Mouse (Mus musculus): ENCODE results near the gene Tjap1. TPM values are rescaled to one million over a fixed set of nuclear protein-coding genes. Genes with fewer than 3 reads are reported as not detected.

The Tjap1 gene
- total RNA-seq, 2 experiments from 2014 or later: 54.0 to 56.3 TPM

DNA sequence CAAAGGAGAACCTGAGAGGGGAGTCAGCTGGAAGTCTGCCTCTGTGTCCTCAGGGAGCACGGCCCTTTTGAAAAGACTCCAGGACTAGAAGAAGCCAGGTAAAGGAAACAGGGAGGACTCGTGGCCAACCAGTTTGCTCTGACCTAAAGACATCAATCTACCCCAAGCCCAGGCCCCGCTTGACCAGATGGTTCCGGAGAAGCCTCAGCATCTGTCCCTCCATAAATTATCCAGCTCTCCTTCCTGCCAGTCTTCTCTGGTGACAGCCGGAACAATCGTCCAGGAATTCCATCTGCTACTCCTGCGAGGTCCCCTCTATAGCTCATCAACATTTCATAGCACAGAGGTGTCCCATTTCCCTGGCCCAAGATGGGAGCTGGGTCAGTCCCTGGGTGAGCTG lies 1.8 kb upstream of the Tjap1 start:
- no peak for DNase-seq

GRCm38 (mm10) chr17:46283911-46284310 lies 1.1 kb upstream of the Tjap1 start:
- intact Hi-C loops (cut with DNase I): no loop called here
- no peak for DNase-seq

More for the DNA sequence above, 1.8 kb upstream of the Tjap1 start:
- intact Hi-C loops (cut with DNase I): no loop called here

GRCm38 (mm10) chr17:46283140-46283539 lies 314 bp upstream of the Tjap1 start:
- DNase-seq: no peak
- intact Hi-C loops (cut with DNase I): no loop called here

GRCm38 (mm10) chr17:46278011-46278765 lies 4.6 kb downstream of the Tjap1 start:
- intact Hi-C loops (cut with DNase I): no loop called here
- DNase-seq: no peak

DNA sequence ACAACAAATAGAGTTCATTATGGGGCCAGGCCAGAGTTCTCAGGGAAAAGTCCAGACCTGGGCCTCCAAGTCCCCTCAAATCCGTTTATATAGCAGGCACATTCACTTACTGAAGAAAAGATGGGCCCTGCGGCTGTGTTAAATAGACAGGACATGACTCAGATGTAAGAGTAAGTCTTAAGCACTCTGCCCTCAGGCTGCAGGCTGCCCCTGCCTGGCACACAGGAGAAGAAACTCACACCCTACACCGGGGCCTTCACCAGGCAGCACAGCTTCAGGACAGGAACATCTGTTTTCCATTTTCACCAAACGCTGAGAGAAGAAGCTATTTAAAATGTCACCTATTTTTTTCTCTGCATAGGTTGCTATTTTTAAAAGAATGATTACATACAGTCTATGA lies 5.2 kb downstream of the Tjap1 start:
- intact Hi-C loops (cut with DNase I): no loop called here
- DNase-seq: no peak

DNA sequence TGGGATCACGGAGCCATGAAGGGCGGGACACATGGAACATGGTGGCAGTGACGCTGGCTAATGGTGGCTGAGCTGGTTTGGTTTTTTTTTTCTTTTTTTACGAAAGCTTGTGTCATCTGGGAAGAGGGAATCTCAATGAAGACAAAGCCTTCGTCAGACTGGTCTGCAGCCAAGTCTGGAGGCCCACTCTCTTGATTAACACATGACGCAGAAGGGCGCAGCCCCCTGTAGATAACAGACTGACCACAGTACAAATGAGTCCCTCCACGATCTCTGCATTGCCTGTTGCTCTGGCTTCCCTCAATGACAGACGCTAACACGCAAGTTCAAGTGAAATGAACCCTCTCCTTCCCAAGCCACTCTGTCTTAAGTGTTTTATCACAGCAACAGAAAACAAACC lies 7.3 kb downstream of the Tjap1 start:
- DNase-seq: no peak

GRCm38 (mm10) chr17:46275034-46275433 lies 7.8 kb downstream of the Tjap1 start:
- intact Hi-C loops (cut with DNase I): no loop called here
- DNase-seq: no peak

More for the DNA sequence above, 7.3 kb downstream of the Tjap1 start:
- intact Hi-C loops (cut with DNase I): no loop called here

GRCm38 (mm10) chr17:46274465-46274864 lies 8.4 kb downstream of the Tjap1 start:
- intact Hi-C loops (cut with DNase I): no loop called here
- DNase-seq: no peak

DNA sequence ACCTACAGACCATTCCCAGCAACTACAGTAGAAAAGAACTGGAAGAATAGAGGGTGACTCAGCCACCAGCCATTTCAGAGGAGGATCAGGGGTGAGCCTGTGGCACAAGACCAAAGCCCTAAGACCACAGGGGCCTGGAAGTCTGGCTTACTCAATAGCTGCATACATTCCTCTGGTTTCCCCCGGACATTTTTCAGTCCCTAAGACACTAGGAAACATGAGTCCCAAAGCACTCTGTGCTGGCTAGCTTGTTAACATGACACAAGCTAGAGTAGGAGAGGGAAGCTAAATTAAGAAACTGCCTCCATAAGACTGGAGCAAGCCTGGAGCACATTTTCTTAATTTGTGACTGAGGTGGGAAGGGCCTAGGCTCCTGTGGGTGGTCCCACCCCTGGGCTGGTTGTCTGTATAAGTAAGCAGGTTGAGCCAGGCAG lies 9.0 kb downstream of the Tjap1 start:
- DNase-seq: no peak
- intact Hi-C loops (cut with DNase I): no loop called here

DNA sequence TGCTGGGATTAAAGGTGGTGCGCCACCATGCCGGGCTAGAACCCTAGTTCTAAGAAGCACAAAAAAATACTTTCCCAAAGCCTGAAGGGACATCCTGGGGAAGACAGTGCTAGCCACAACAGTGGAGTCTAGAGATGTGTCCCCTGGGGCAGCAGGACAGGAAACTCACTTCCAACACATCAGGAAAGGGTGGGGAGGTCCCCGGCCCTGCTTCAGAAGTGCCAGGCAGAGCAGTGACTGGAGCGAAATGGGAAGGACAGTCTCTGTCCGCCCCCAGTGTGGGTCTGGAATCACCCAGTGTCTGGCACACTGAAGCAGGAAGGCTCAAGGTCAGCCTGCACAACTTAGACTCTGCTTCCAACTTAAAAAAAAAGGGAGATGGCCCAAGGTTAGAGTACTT lies 10.2 kb downstream of the Tjap1 start:
- peak in 1 of 2 experiments; percentile 52 for DNase-seq

GRCm38 (mm10) chr17:46272058-46272457 lies 10.8 kb downstream of the Tjap1 start:
- intact Hi-C loops (cut with DNase I): no loop called here

More for the DNA sequence above, 10.2 kb downstream of the Tjap1 start:
- intact Hi-C loops (cut with DNase I): no loop called here

GRCm38 (mm10) chr17:46269771-46270534 lies 12.9 kb downstream of the Tjap1 start:
- DNase-seq: peak; percentile 82 to 89
- intact Hi-C loops (cut with DNase I): loop anchor here (5.0 kb wide), 1 partner anchor 122 kb away; no protein-coding TSS in a partner anchor

More at GRCm38 (mm10) chr17:46272058-46272457, 10.8 kb downstream of the Tjap1 start:
- no peak for DNase-seq

GRCm38 (mm10) chr17:46268026-46268720 lies 14.7 kb downstream of the Tjap1 start:
- intact Hi-C loops (cut with DNase I): loop anchor here (5.0 kb wide), 1 partner anchor 124 kb away; no protein-coding TSS in a partner anchor
- no peak for DNase-seq

GRCm38 (mm10) chr17:46267511-46267910 lies 15.3 kb downstream of the Tjap1 start:
- no peak for DNase-seq
- intact Hi-C loops (cut with DNase I): loop anchor here (5.0 kb wide), 1 partner anchor 125 kb away; no protein-coding TSS in a partner anchor

GRCm38 (mm10) chr17:46266986-46267385 lies 15.8 kb downstream of the Tjap1 start:
- DNase-seq: no peak
- intact Hi-C loops (cut with DNase I): loop anchor here (1.0 to 5.0 kb wide), 2 partner anchors 31 to 125 kb away; no protein-coding TSS in a partner anchor

DNA sequence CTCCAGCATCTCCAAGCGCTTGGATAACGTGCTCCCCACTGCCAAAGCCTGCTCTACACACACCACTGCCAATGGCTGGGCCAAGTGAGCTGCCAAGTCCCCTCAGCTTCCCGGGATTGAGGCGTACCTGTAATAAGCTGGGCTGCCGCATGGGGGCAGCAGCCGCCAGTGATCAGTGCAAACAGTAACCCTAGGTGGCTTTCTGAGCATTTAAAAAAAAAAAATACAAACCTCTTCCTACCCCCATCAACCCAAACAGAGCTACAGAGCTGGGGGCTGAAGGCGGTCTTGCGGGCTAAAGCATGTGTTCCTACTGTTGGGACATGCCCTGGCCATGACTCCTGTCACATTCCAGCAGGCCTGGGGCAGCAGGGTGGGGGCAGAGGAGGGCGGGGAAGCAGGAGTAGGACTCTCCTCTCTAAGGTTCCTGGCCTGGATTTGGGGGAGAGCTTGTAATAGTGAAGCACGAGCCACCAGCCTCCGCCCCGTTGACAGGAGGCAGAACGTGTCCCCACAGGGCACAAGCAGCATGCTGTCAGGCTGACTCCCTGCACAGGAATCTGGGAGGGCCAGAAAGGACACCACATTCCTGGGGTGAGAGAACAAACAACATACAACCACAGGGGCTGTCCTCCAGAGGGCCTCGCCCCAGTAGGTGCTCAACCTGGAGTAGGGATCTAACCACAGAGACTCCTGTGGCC lies 16.8 kb downstream of the Tjap1 start:
- intact Hi-C loops (cut with DNase I): loop anchor here (1.0 to 5.0 kb wide), 2 partner anchors 32 to 126 kb away; no protein-coding TSS in a partner anchor
- peak; percentile 90 to 94 for DNase-seq

DNA sequence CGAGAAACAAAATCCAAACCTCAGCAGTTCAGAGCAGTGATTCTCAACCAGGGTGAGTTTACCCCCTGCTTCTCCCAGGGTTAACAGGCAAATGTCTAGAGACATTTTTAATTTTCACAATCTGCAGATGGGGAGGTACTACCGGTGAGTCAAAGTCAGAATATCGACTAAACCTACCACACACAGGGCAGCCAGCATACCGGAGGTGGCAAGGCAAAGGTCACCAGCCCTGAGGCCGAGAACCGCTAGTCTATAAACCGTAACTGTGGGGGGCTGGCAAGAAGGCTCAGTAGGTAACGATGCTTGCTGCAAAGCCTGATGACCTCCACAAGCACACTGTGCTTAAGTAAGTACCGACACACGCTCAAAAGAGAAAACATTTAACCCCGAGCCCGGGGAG lies 17.3 kb downstream of the Tjap1 start:
- DNase-seq: no peak
- intact Hi-C loops (cut with DNase I): loop anchor here (5.0 kb wide), 1 partner anchor 127 kb away; no protein-coding TSS in a partner anchor

GRCm38 (mm10) chr17:46262201-46262694 lies 20.6 kb downstream of the Tjap1 start:
- DNase-seq: no peak

DNA sequence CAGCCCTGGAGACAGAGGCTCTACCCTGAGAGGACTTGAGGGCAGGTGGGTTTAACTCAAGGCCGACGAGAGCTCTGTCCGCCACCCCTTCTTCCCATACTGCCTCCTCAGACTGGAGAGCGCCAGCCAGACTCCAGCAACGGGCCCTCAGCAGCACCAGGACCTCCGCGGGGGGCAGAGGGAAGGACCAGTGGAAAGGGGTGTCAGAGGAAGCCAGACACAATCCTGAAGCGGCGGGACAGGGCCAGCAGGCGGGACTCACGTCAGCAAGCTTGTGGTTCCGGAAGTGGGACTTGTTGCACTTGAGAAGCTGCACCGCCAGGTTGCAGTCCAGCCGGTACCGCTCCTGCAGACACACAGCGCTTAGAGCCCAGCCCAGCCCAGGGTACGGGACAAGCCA lies 23.2 kb downstream of the Tjap1 start:
- no peak for DNase-seq
- intact Hi-C loops (cut with DNase I): no loop called here

More at GRCm38 (mm10) chr17:46262201-46262694, 20.6 kb downstream of the Tjap1 start:
- intact Hi-C loops (cut with DNase I): no loop called here

Data from heart, postnatal 10 days (tissue).